Mouse (Mus musculus): ENCODE measurements at regions not wholly inside any gene's neighbourhood (a gene's known extent, or its start where the extent isn't known, plus 50 kb on each side); places are given as distances from the start of the nearest gene placed in this dataset.

DNA sequence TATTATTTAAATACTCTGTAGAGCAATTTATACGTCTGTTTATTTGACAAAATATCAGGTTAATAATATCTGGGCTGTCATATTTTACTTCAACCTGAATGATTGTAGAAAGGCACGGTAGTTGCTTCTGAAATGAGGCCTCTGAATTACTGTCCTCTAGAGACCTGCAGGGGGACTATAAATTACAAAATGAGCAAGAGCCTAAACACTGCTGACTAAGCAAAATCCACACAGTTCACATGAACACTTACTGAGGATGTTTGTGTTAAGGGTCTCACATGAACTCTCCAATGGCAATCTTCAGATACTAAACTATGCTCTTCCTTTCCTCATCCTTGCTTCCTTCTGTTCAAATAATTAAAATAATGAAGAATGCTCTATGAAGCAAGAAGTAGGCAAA is 1120.7 kb downstream of the Amy2a5 start:
- DNase-seq (ENCODE audit: low spot score): no peak
- Histone ChIP-seq H3K4me1 (ENCODE audit: control insufficient read depth, insufficient read depth, low read length) (no peaks in the 10 kb centered on the region), H3K27me3 (ENCODE audit: control insufficient read depth, insufficient read depth, low read length) (no peaks in the 10 kb centered on the region), H3K4me2 (ENCODE audit: low read depth) (no peak overlapping the region), H3K9ac (ENCODE audit: low read length) (no peak overlapping the region), H3K9me3 (ENCODE audit: control insufficient read depth, low read length) (no peaks in the 10 kb centered on the region), H3K27ac (ENCODE audit: low read depth, low read length) (no peak overlapping the region), H3K36me3 (ENCODE audit: control insufficient read depth, insufficient read depth, low read length) (no peaks in the 10 kb centered on the region), H3K4me3 (ENCODE audit: low read depth, low read length) (no peak overlapping the region)
- 58% methylated on average over 2 of the region's 2 CpGs for WGBS
- ATAC-seq (ENCODE audit: insufficient read depth, low FRiP score, low TSS enrichment): peak; percentile 40; the same call in 1 of the 2 replicates

GRCm38 (mm10) chr3:112121601-112122000 is 1137.0 kb downstream of the Amy2a5 start:
- no peak overlapping the region for H3K4me3 ChIP-seq (ENCODE audit: low read depth, low read length)
- H3K4me1 ChIP-seq (ENCODE audit: control insufficient read depth, insufficient read depth, low read length): no peaks in the 10 kb centered on the region
- no peak overlapping the region for H3K27ac ChIP-seq (ENCODE audit: low read depth, low read length)
- ATAC-seq (ENCODE audit: insufficient read depth, low FRiP score, low TSS enrichment): no peak
- H3K9me3 ChIP-seq (ENCODE audit: control insufficient read depth, low read length): no peaks in the 10 kb centered on the region
- H3K4me2 ChIP-seq (ENCODE audit: low read depth): no peak overlapping the region
- H3K36me3 ChIP-seq (ENCODE audit: control insufficient read depth, insufficient read depth, low read length): no peaks in the 10 kb centered on the region
- H3K9ac ChIP-seq (ENCODE audit: low read length): no peak overlapping the region
- no peaks in the 10 kb centered on the region for H3K27me3 ChIP-seq (ENCODE audit: control insufficient read depth, insufficient read depth, low read length)
- 80% methylated on average over 1 of the region's 1 CpGs for WGBS
- DNase-seq (ENCODE audit: low spot score): no peak

GRCm38 (mm10) chr3:112100606-112101005 is 1158.0 kb downstream of the Amy2a5 start:
- Histone ChIP-seq H3K4me3 (ENCODE audit: low read depth, low read length) (no peak overlapping the region), H3K36me3 (ENCODE audit: control insufficient read depth, insufficient read depth, low read length) (no peaks in the 10 kb centered on the region), H3K9me3 (ENCODE audit: control insufficient read depth, low read length) (no peaks in the 10 kb centered on the region), H3K27ac (ENCODE audit: low read depth, low read length) (no peak overlapping the region), H3K9ac (ENCODE audit: low read length) (no peak overlapping the region), H3K4me2 (ENCODE audit: low read depth) (no peak overlapping the region), H3K4me1 (ENCODE audit: control insufficient read depth, insufficient read depth, low read length) (no peaks in the 10 kb centered on the region), H3K27me3 (ENCODE audit: control insufficient read depth, insufficient read depth, low read length) (no peaks in the 10 kb centered on the region)
- DNase-seq (ENCODE audit: low spot score) (no peak), ATAC-seq (ENCODE audit: insufficient read depth, low FRiP score, low TSS enrichment) (no peak)
- WGBS: 52% methylated on average over 1 of the region's 1 CpGs

- DNase-seq (ENCODE audit: low spot score) (no peak), ATAC-seq (ENCODE audit: insufficient read depth, low FRiP score, low TSS enrichment) (no peak)
- Histone ChIP-seq H3K27me3 (ENCODE audit: control insufficient read depth, insufficient read depth, low read length) (no peaks in the 10 kb centered on the region), H3K4me2 (ENCODE audit: low read depth) (no peak overlapping the region), H3K36me3 (ENCODE audit: control insufficient read depth, insufficient read depth, low read length) (no peaks in the 10 kb centered on the region), H3K27ac (ENCODE audit: low read depth, low read length) (no peak overlapping the region), H3K4me3 (ENCODE audit: low read depth, low read length) (no peak overlapping the region), H3K9ac (ENCODE audit: low read length) (no peak overlapping the region), H3K9me3 (ENCODE audit: control insufficient read depth, low read length) (no peaks in the 10 kb centered on the region), H3K4me1 (ENCODE audit: control insufficient read depth, insufficient read depth, low read length) (no peaks in the 10 kb centered on the region)
- 73% methylated on average over 4 of the region's 4 CpGs for WGBS
Measured at GRCm38 (mm10) chr3:112088551-112088950, 1170.1 kb downstream of the Amy2a5 start.

All from neural tube, embryonic 11.5 days (tissue).